Mouse (Mus musculus): ENCODE results near the gene Pacrg.

DNA sequence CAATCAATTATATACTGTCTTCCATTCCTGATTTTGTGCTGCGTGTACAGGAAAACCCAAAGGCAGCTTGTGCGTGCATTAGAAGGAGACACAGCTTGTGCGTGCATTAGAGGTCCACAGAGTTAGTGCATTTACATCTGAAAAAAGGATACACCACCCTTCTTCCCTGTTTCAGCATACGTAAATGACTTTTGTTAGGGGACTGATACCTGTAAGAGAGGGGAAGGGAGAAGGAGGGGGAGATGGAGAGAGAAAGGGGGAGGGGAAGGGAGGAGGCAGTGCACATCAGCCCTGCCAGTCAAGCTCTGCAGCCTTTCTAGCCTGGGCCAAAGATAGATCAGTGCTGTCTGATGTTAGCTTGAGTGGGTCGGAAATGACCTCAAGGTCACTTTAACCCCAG is 164.6 kb downstream of the Pacrg start:
- no peak for TF ChIP-seq CTCF (IDR thresholded peaks at IDR 0.05; ENCODE audit: low read depth)
- TF ChIP-seq EP300 (IDR thresholded peaks at IDR 0.05; ENCODE audit: low read depth) = no peak
